Mouse (Mus musculus): ENCODE measurements around the gene Rfx1. TPM values are rescaled to one million over a fixed set of nuclear protein-coding genes. Genes with fewer than 3 reads are reported as not detected.

Gene Rfx1
- polyA plus RNA-seq, 1 experiment, result 12.6 TPM

DNA sequence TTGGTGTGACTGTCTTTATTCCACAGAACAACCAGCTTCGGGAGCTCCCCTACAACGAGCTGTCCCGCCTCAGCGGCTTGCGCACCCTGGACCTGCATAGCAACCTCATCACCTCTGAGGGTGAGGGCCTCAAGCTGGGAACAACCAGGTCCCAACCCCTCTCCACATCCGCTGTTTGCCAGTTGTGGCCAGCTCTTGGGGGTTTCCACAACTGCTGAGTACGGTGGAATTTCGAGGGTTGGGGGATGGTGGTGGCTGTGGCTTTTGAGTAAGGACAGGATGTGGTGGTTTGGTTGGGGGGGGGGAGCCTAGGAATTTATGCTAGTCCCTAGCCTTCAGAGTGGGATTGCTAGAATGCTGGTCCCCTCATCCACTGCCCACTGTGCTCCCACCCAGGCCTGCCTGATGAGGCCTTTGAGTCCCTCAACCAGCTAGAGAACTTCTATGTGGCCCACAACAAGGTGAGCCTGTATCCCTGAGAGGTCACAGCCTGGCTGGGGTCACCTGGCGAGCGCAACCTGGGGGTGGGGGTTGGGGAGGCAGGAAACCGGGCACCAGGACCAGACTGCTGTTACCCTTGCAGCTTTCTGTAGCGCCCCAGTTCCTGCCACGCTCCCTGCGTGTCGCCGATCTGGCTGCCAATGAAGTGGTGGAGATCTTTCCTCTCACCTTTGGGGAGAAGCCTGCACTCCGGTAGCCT lies 60.7 kb downstream of the Rfx1 start:
- no peak overlapping the region for H3K27ac ChIP-seq (ENCODE audit: insufficient read depth, low read length)

DNA sequence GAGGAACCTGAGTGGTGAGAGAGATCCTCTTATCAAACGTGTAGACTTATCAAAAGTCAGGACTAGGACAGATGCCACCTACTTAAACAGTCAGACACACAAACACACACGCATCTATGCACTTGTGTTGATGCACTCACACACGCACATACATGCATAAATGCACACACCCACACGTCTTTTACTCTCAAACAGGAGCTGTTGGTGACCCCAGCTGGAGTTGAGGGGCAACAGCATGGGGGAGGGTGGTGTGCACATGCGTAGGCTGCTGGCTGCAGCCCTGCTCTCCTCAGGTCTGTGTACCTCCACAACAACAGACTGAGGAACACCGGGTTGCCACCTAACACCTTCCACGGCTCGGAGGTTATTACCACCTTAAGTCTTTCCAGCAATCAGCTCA lies 61.6 kb downstream of the Rfx1 start:
- TF ChIP-seq CTCF (IDR thresholded peaks at IDR 0.05; ENCODE audit: borderline replicate concordance, insufficient read depth, low read length), result no peak
- H3K27ac ChIP-seq (ENCODE audit: insufficient read depth, low read length), result no peak overlapping the region
- no peak overlapping the region for H3K4me3 ChIP-seq (ENCODE audit: insufficient read depth, low read length)
- peaks cover 10% of the 10 kb centered on the region for H3K4me1 ChIP-seq (ENCODE audit: control insufficient read depth, insufficient read depth, low read length)

More for the DNA sequence above, 60.7 kb downstream of the Rfx1 start:
- TF ChIP-seq POLR2A (IDR thresholded peaks at IDR 0.05; ENCODE audit: low read depth, low read length), result no peak
- TF ChIP-seq CTCF (IDR thresholded peaks at IDR 0.05; ENCODE audit: borderline replicate concordance, insufficient read depth, low read length), result no peak
- Histone ChIP-seq H3K4me3 (ENCODE audit: insufficient read depth, low read length) (no peak overlapping the region), H3K4me1 (ENCODE audit: control insufficient read depth, insufficient read depth, low read length) (peaks cover 10% of the 10 kb centered on the region)

DNA sequence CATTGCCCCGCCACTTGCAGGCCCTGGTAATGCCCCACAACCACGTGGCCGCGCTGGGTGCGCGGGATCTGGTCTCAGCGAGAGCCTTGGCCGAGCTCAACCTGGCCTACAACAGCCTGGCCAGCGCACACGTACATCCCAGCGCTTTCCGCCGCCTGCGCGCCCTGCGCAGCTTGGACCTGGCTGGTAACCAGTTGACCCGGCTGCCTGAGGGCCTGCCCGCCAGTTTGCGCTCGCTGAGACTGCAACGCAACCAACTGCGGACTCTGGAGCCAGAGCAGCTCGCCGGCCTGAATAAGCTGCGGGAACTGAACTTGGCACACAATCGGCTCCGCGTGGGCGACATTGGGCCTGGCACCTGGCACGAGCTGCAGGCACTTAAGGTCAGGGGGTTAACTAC lies 64.2 kb downstream of the Rfx1 start:
- H3K4me3 ChIP-seq (ENCODE audit: insufficient read depth, low read length), result no peak overlapping the region
- TF ChIP-seq POLR2A (IDR thresholded peaks at IDR 0.05; ENCODE audit: low read depth, low read length), result no peak
- no peak for TF ChIP-seq CTCF (IDR thresholded peaks at IDR 0.05; ENCODE audit: borderline replicate concordance, insufficient read depth, low read length)
- no peak overlapping the region for H3K27ac ChIP-seq (ENCODE audit: insufficient read depth, low read length)
- peaks cover 6% of the 10 kb centered on the region; the same call in 1 of the 2 replicates for H3K4me1 ChIP-seq (ENCODE audit: control insufficient read depth, insufficient read depth, low read length)

DNA sequence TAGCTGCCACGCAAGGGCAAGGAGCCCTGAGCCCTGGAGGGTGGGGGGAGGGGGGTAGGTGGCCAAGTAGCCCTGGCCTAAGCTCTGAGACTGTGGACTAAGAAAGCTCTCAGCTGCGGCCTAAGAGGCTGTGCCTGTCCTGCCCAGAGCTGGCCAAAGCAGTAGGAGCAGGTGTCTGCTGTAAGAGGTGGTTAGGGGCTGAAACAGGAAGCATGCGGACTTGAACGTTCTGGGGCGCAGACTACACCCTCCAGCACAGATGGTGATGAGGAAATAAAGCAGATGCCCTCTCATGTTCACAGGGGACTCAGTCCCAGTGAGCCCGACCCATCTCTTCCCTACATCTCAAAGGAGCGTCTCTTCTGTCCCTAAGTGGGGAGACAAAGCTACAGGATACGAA lies 65.6 kb downstream of the Rfx1 start:
- H3K27ac ChIP-seq (ENCODE audit: insufficient read depth, low read length), result no peak overlapping the region
- H3K4me3 ChIP-seq (ENCODE audit: insufficient read depth, low read length), result no peak overlapping the region
- no peaks in the 10 kb centered on the region for H3K4me1 ChIP-seq (ENCODE audit: control insufficient read depth, insufficient read depth, low read length)
- TF ChIP-seq CTCF (IDR thresholded peaks at IDR 0.05; ENCODE audit: borderline replicate concordance, insufficient read depth, low read length) (no peak), POLR2A (IDR thresholded peaks at IDR 0.05; ENCODE audit: low read depth, low read length) (no peak)

DNA sequence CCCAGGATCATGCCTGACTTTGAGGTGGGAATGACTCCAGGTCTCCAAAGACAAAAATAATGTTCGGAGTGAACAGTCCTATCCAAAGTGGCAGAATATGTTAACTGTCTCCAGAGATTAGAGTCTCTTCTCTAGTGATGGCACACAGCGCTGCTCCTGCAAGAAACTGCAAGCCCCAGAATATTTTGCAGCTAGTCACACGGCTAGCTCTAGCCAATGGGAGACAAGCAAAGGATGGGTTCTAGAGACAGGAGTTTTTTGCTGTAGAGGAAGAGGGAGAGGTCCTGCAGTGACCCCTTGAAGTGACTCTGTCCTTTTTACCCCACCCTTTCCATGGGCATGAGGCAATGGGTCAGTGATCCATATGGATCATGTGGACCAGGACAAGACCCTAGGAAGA lies 71.2 kb downstream of the Rfx1 start:
- no peak for TF ChIP-seq POLR2A (IDR thresholded peaks at IDR 0.05; ENCODE audit: low read depth, low read length)
- TF ChIP-seq CTCF (IDR thresholded peaks at IDR 0.05; ENCODE audit: borderline replicate concordance, insufficient read depth, low read length), result no peak
- no peak overlapping the region for H3K27ac ChIP-seq (ENCODE audit: insufficient read depth, low read length)
- no peaks in the 10 kb centered on the region for H3K4me1 ChIP-seq (ENCODE audit: control insufficient read depth, insufficient read depth, low read length)
- H3K4me3 ChIP-seq (ENCODE audit: insufficient read depth, low read length), result no peak overlapping the region

DNA sequence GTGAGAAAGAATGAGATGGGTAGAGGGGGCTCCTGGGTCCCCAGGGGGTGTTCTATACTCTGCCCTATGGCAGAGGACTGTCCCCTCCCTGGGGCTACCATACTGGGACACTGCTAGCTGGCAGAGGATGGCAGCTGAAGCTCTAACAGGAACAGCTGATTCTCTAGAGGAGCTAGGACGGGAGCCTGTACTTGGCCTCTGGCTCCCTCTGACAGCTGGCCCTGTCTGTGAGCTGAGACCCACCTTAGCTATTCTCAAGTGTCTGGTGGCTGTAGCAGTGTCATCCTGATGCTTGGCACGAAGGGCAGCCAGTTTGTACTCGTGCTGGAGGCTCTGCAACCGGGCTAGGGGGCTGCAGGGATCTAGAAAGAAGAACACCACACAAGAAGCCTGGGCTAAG lies 74.2 kb downstream of the Rfx1 start:
- Histone ChIP-seq H3K27ac (ENCODE audit: insufficient read depth, low read length) (no peak overlapping the region), H3K4me1 (ENCODE audit: control insufficient read depth, insufficient read depth, low read length) (no peaks in the 10 kb centered on the region), H3K4me3 (ENCODE audit: insufficient read depth, low read length) (no peak overlapping the region)
- TF ChIP-seq POLR2A (IDR thresholded peaks at IDR 0.05; ENCODE audit: low read depth, low read length) (no peak), CTCF (IDR thresholded peaks at IDR 0.05; ENCODE audit: borderline replicate concordance, insufficient read depth, low read length) (no peak)

DNA sequence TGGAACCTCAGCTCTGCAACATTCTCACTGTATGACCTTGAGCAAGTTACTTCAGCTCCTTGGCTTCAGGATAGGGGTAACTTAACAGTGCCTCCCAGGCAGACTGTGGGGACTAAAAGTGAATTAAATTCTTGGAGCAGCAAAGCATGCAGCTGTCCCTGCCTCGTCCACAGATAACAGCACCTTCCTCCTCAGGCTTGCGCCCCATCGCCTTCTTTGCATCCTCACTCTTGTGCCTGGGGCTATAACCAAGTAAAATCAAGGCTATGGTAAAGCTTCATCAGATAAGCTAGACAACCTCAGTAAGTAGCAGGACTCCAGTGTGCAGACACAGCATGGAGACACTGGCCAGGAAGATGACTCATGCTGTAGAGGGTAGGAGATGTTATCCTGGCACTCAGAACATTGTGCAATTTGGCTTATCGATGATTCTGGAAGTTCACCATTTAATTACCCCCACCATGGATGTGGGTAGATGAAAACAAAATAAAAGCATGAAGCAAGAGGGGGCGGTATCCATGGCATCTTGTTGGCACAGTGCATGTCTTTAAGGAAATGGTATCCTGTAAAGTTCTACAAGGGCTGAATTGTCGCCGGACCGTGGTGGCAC lies 78.1 kb downstream of the Rfx1 start:
- H3K4me1 ChIP-seq (ENCODE audit: control insufficient read depth, insufficient read depth, low read length), result no peaks in the 10 kb centered on the region

More for the DNA sequence above, 78.1 kb downstream of the Rfx1 start:
- no peak overlapping the region for H3K4me3 ChIP-seq (ENCODE audit: insufficient read depth, low read length)
- TF ChIP-seq CTCF (IDR thresholded peaks at IDR 0.05; ENCODE audit: borderline replicate concordance, insufficient read depth, low read length), result no peak
- no peak for TF ChIP-seq POLR2A (IDR thresholded peaks at IDR 0.05; ENCODE audit: low read depth, low read length)
- no peak overlapping the region for H3K27ac ChIP-seq (ENCODE audit: insufficient read depth, low read length)

Other genes with a start within 250 kb of the Rfx1 start
- gene Adgrl1, start 166.7 kb upstream of the Rfx1 start, polyA plus RNA-seq (2011; ENCODE audit: insufficient read length, low read depth, missing spikeins), result 67.4 and 95.4 TPM in 2 replicates
- not detected in 2 replicates for gene Gm10644, start 111.6 kb upstream of the Rfx1 start, polyA plus RNA-seq (2011; ENCODE audit: insufficient read length, low read depth, missing spikeins)
- 16.6 and 17.2 TPM in 2 replicates for gene Asf1b, start 111.3 kb upstream of the Rfx1 start, polyA plus RNA-seq (2011; ENCODE audit: insufficient read length, low read depth, missing spikeins)
- gene Prkaca, start 93.8 kb upstream of the Rfx1 start, polyA plus RNA-seq (2011; ENCODE audit: insufficient read length, low read depth, missing spikeins), result 104 and 122 TPM in 2 replicates
- 38.1 and 47.9 TPM in 2 replicates for gene Samd1, start 69.2 kb upstream of the Rfx1 start, polyA plus RNA-seq (2011; ENCODE audit: insufficient read length, low read depth, missing spikeins)
- gene 1700067K01Rik, start 65.3 kb upstream of the Rfx1 start, polyA plus RNA-seq (2011; ENCODE audit: insufficient read length, low read depth, missing spikeins), result not detected in 2 replicates
- gene 2210011C24Rik, start 54.7 kb upstream of the Rfx1 start, polyA plus RNA-seq (2011; ENCODE audit: insufficient read length, low read depth, missing spikeins), result not detected in 2 replicates
- gene Palm3, start 45.4 kb upstream of the Rfx1 start, polyA plus RNA-seq (2011; ENCODE audit: insufficient read length, low read depth, missing spikeins), result 0.73 and 0.91 TPM in 2 replicates
- 1.1 and 1.5 TPM in 2 replicates for gene Il27ra, start 24.2 kb upstream of the Rfx1 start, polyA plus RNA-seq (2011; ENCODE audit: insufficient read length, low read depth, missing spikeins)
- not detected in 2 replicates for gene Rln3, start 21.8 kb upstream of the Rfx1 start, polyA plus RNA-seq (2011; ENCODE audit: insufficient read length, low read depth, missing spikeins)
- gene Gm10643, start 1.7 kb upstream of the Rfx1 start, polyA plus RNA-seq (2011; ENCODE audit: insufficient read length, low read depth, missing spikeins), result 1.7 and 2.0 TPM in 2 replicates
- gene Dcaf15, start 37.9 kb downstream of the Rfx1 start, polyA plus RNA-seq (2011; ENCODE audit: insufficient read length, low read depth, missing spikeins), result 19.7 and 20.4 TPM in 2 replicates
- 3.2 and 5.8 TPM in 2 replicates for gene Podnl1, start 59.2 kb downstream of the Rfx1 start, polyA plus RNA-seq (2011; ENCODE audit: insufficient read length, low read depth, missing spikeins)
- gene Cc2d1a, start 81.1 kb downstream of the Rfx1 start, polyA plus RNA-seq (2011; ENCODE audit: insufficient read length, low read depth, missing spikeins), result 17.7 and 20.0 TPM in 2 replicates
- gene 4930432K21Rik, start 81.2 kb downstream of the Rfx1 start, polyA plus RNA-seq (2011; ENCODE audit: insufficient read length, low read depth, missing spikeins), result 0.48 and 0.95 TPM in 2 replicates
- not detected in 2 replicates for gene Nanos3, start 118.4 kb downstream of the Rfx1 start, polyA plus RNA-seq (2011; ENCODE audit: insufficient read length, low read depth, missing spikeins)
- gene Zswim4, start 170.2 kb downstream of the Rfx1 start, polyA plus RNA-seq (2011; ENCODE audit: insufficient read length, low read depth, missing spikeins), result 7.3 and 10.9 TPM in 2 replicates
- 98.2 and 104 TPM in 2 replicates for gene D8Ertd738e, start 182.9 kb downstream of the Rfx1 start, polyA plus RNA-seq (2011; ENCODE audit: insufficient read length, low read depth, missing spikeins)
- 16.7 and 25.1 TPM in 2 replicates for gene Mri1, start 190.5 kb downstream of the Rfx1 start, polyA plus RNA-seq (2011; ENCODE audit: insufficient read length, low read depth, missing spikeins)
- 12.0 and 12.1 TPM in 2 replicates for gene Ccdc130, start 203.5 kb downstream of the Rfx1 start, polyA plus RNA-seq (2011; ENCODE audit: insufficient read length, low read depth, missing spikeins)

Data from embryonic fibroblast, embryonic 13.5 days (primary cell).